Mouse (Mus musculus) liver, embryonic 14.5 days (tissue): ENCODE measurements around the gene Lrrc8b. TPM values are rescaled to one million over a fixed set of nuclear protein-coding genes. Genes with fewer than 3 reads are reported as not detected.
A peak's percentile ranks its signal among the peaks of the same experiment; 100 is the strongest.

Source experiments
- ATAC-seq: fragments of 200-750 bp; cut with Nextera tagmentation; 2 replicates; pipeline ENCODE4 v1.8.0; 2017; ENCODE audit warnings: moderate number of reproducible peaks, mild to moderate bottlenecking, moderate library complexity; ENCODE audit not compliant: insufficient read depth
- DNase-seq, 3 experiments: peaks; one replicate each; pipeline ENCODE4 v3.0.0-alpha.2; 2012 to 2013; ENCODE audit warnings: low read depth in 3 of 3, low spot score in 3 of 3
- H3K27ac ChIP-seq: fragments of 300-500 bp; sonication (generic); 2 replicates; pipeline ENCODE4 v1.5.1; 2014; ENCODE audit warnings: moderate library complexity, mild to moderate bottlenecking, control low read depth, inconsistent platforms
- H3K27me3 ChIP-seq: fragments of 300-500 bp; sonication (generic); 2 replicates; pipeline ENCODE4 v1.6.1; 2014; ENCODE audit warnings: mild to moderate bottlenecking, low read length, moderate library complexity; ENCODE audit not compliant: control insufficient read depth, insufficient read depth
- H3K36me3 ChIP-seq: fragments of 300-500 bp; sonication (generic); replicated peaks from 2 replicates; pipeline ENCODE4 v1.6.1; 2014; ENCODE audit warnings: low read depth; ENCODE audit not compliant: control insufficient read depth, insufficient read depth
- H3K4me1 ChIP-seq, 2 experiments: fragments of 200-500 bp in 1 of 2; fragments of 300-500 bp in 1 of 2; sonication (generic) in 1 of 2; replicated peaks; 2 replicates each; pipeline ENCODE4 v1.6.1; 2012 to 2014; ENCODE audit warnings: antibody characterized with exemption in 1 of 2, inconsistent platforms in 1 of 2, low read length in 1 of 2; ENCODE audit not compliant: control insufficient read depth in 2 of 2, insufficient read depth in 2 of 2
- H3K4me2 ChIP-seq: fragments of 300-500 bp; sonication (generic); 2 replicates; pipeline ENCODE4 v1.6.1; 2014; ENCODE audit warnings: low read depth, mild to moderate bottlenecking, control low read depth, moderate library complexity
- H3K4me3 ChIP-seq, 2 experiments: fragments of 200-500 bp in 1 of 2; fragments of 300-500 bp in 1 of 2; sonication (generic) in 1 of 2; 2 replicates each; pipeline ENCODE4 v1.5.1; 2012 to 2014; ENCODE audit warnings: low read depth in 2 of 2, low read length in 2 of 2, mild to moderate bottlenecking in 2 of 2, control low read depth in 1 of 2, inconsistent platforms in 1 of 2, moderate library complexity in 1 of 2; ENCODE audit not compliant: insufficient read depth in 1 of 2
- H3K9ac ChIP-seq: fragments of 300-500 bp; sonication (generic); replicated peaks from 2 replicates; pipeline ENCODE4 v1.6.1; 2014; ENCODE audit warnings: mild to moderate bottlenecking, control low read depth, moderate library complexity
- H3K9me3 ChIP-seq: fragments of 300-500 bp; sonication (generic); 2 replicates; pipeline ENCODE4 v1.6.1; 2016; ENCODE audit warnings: low read length, mixed read lengths; ENCODE audit not compliant: control insufficient read depth
- CTCF ChIP-seq: IDR thresholded peaks from 2 replicates; pipeline ENCODE4 v1.5.1; 2016; ENCODE audit warnings: antibody characterized with exemption, low read depth, control low read depth
- EP300 ChIP-seq: IDR thresholded peaks from 2 replicates; pipeline ENCODE4 v1.6.1; 2016; ENCODE audit warnings: antibody characterized with exemption, low read depth
- WGBS: fragments of 180-500 bp; shearing (Covaris S2); extraction: QIAGEN DNeasy Blood & Tissue Kit; methylation state at CpG from one replicate; pipeline ENCODE4 v1.1.7; 2014; ENCODE audit not compliant: insufficient replicate concordance; 5-methylcytosine and 5-hydroxymethylcytosine counted together
- polyA plus RNA-seq, 2 experiments: library from polyadenylated mRNA; depleted of rRNA in 1 of 2; stranded (reverse) in 1 of 2; unstranded in 1 of 2; fragments of >200 nt; fragmentation: Nextera tagmentation in 1 of 2; extraction: Ambion mirVana in 1 of 2; gene quantifications; 2 replicates each; pipeline versions ENCODE4 v1.2.1 to v1.2.3; 2012 to 2014

The Lrrc8b gene
- polyA plus RNA-seq, 2 experiments, result 3.5 to 3.8 TPM

GRCm38 (mm10) chr5:105480561-105480960, 65.0 kb downstream of the Lrrc8b start:
- Histone ChIP-seq H3K4me3 (no peak overlapping the region), H3K36me3 (peaks cover 4% of the 10 kb centered on the region), H3K4me2 (no peak overlapping the region), H3K4me1 (no peaks in the 10 kb centered on the region), H3K27ac (no peak overlapping the region), H3K27me3 (no peaks in the 10 kb centered on the region), H3K9ac (no peak overlapping the region), H3K9me3 (no peaks in the 10 kb centered on the region)
- ATAC-seq, result no peak
- TF ChIP-seq EP300 (no peak), CTCF (no peak)
- WGBS, result 91% methylated on average over 17 of the region's 17 CpGs
- no peak for DNase-seq

- Histone ChIP-seq H3K36me3 (peaks cover 4% of the 10 kb centered on the region), H3K27me3 (no peaks in the 10 kb centered on the region), H3K4me3 (no peak overlapping the region), H3K9ac (no peak overlapping the region), H3K4me2 (no peak overlapping the region), H3K9me3 (no peaks in the 10 kb centered on the region), H3K4me1 (no peaks in the 10 kb centered on the region), H3K27ac (no peak overlapping the region)
- ATAC-seq (no peak), DNase-seq (no peak)
- 71% methylated on average over 2 of the region's 2 CpGs for WGBS
- no peak for TF ChIP-seq EP300
- TF ChIP-seq CTCF, result no peak
Observed at GRCm38 (mm10) chr5:105483632-105484031, 68.1 kb downstream of the Lrrc8b start.

- H3K4me3 ChIP-seq, result no peak overlapping the region
- no peak for ATAC-seq
- TF ChIP-seq EP300 (no peak), CTCF (no peak)
- H3K27ac ChIP-seq, result no peak overlapping the region
- no peaks in the 10 kb centered on the region for H3K4me1 ChIP-seq
- WGBS, result 83% methylated on average over 6 of the region's 6 CpGs
- H3K36me3 ChIP-seq, result peaks cover 4% of the 10 kb centered on the region
- H3K9me3 ChIP-seq, result no peaks in the 10 kb centered on the region
- no peaks in the 10 kb centered on the region for H3K27me3 ChIP-seq
- no peak overlapping the region for H3K4me2 ChIP-seq
- DNase-seq, result no peak
- no peak overlapping the region for H3K9ac ChIP-seq
Observed at GRCm38 (mm10) chr5:105484247-105484646, 68.7 kb downstream of the Lrrc8b start.

GRCm38 (mm10) chr5:105484891-105485290, 69.3 kb downstream of the Lrrc8b start:
- no peaks in the 10 kb centered on the region for H3K4me1 ChIP-seq
- no peak for ATAC-seq
- DNase-seq, result no peak
- 87% methylated on average over 14 of the region's 14 CpGs for WGBS
- peaks cover 4% of the 10 kb centered on the region for H3K36me3 ChIP-seq
- H3K27ac ChIP-seq, result no peak overlapping the region
- no peak overlapping the region for H3K4me2 ChIP-seq
- no peak overlapping the region for H3K9ac ChIP-seq
- no peak overlapping the region for H3K4me3 ChIP-seq
- no peaks in the 10 kb centered on the region for H3K9me3 ChIP-seq
- no peak for TF ChIP-seq EP300
- no peak for TF ChIP-seq CTCF
- H3K27me3 ChIP-seq, result no peaks in the 10 kb centered on the region

GRCm38 (mm10) chr5:105490211-105490610, 74.6 kb downstream of the Lrrc8b start:
- WGBS, result 78% methylated on average over 5 of the region's 5 CpGs
- no peak for ATAC-seq
- no peak for TF ChIP-seq CTCF
- no peak for TF ChIP-seq EP300

GRCm38 (mm10) chr5:105491389-105491788, 75.8 kb downstream of the Lrrc8b start:
- peak; percentile 48 for TF ChIP-seq CTCF
- no peak for TF ChIP-seq EP300
- 58% methylated on average over 4 of the region's 4 CpGs for WGBS
- DNase-seq (no peak), ATAC-seq (no peak)
- no peak overlapping the region for H3K9ac ChIP-seq
- H3K4me2 ChIP-seq, result no peak overlapping the region
- no peaks in the 10 kb centered on the region for H3K27me3 ChIP-seq
- H3K4me3 ChIP-seq, result no peak overlapping the region
- no peaks in the 10 kb centered on the region for H3K36me3 ChIP-seq
- no peak overlapping the region for H3K27ac ChIP-seq
- H3K9me3 ChIP-seq, result no peaks in the 10 kb centered on the region
- peaks cover 0 to 6% of the 10 kb centered on the region in 2 experiments; a peak in 3 of 4 replicates for H3K4me1 ChIP-seq

More at GRCm38 (mm10) chr5:105490211-105490610, 74.6 kb downstream of the Lrrc8b start:
- Histone ChIP-seq H3K4me3 (no peak overlapping the region), H3K4me2 (no peak overlapping the region), H3K36me3 (no peaks in the 10 kb centered on the region; the same call in 1 of the 2 replicates), H3K27me3 (no peaks in the 10 kb centered on the region), H3K4me1 (peaks cover 0 to 2% of the 10 kb centered on the region in 2 experiments; a peak in 1 of 4 replicates), H3K9me3 (no peaks in the 10 kb centered on the region), H3K9ac (no peak overlapping the region), H3K27ac (no peak overlapping the region)
- no peak for DNase-seq
